Mouse (Mus musculus): ENCODE measurements around the gene Baiap2. TPM values are rescaled to one million over a fixed set of nuclear protein-coding genes. Genes with fewer than 3 reads are reported as not detected.

The Baiap2 gene
- polyA plus RNA-seq, 1 experiment from 2014 or later = 10.1 TPM

DNA sequence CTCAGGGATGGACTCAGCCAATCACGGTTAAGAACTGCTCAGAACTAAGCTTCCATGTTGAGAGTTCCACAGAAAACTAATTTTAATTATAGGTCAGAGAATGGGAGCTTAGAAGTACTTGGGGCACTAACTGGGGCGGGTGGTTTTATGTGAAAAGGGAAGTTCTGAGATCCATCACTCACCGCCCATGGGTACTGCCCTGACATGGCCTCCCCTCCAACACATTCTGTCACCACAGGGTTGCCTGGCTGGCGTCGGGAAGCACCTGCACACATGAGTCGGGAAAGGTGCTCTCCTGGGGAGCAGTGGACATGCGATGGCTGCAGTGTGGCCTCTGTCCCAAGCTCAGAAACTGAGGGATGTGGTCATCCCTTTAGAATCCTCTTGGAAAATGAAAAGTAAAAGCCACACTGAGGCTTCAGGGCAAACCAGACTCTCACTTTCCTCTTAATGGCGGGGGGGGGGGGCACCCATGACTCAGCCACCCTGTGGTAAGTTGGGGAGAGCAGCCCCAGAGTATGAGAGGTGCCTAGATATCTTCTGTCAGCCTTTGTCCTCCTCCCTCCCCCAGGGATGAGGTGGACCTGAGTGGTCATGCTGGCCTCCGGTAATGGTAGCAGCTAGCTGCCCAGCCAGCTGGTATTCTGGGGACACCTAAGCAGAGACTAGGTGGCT lies 44.3 kb downstream of the Baiap2 start:
- H3K9me3 ChIP-seq (replicated peaks; ENCODE audit: control insufficient read depth, low read length) = no peaks in the 10 kb centered on the region
- H3K27ac ChIP-seq (ENCODE audit: low read length) = no peak overlapping the region
- no peaks in the 10 kb centered on the region for H3K27me3 ChIP-seq (ENCODE audit: control insufficient read depth, insufficient read depth, low read depth, low read length)
- H3K9ac ChIP-seq (ENCODE audit: low read depth, low read length) = no peak overlapping the region
- 43% methylated on average over 9 of the region's 9 CpGs for WGBS (ENCODE audit: insufficient replicate concordance)
- no peak for ATAC-seq (ENCODE audit: low read depth)
- H3K4me2 ChIP-seq (ENCODE audit: low read depth, low read length) = no peak overlapping the region
- no peaks in the 10 kb centered on the region for H3K36me3 ChIP-seq (ENCODE audit: control insufficient read depth, insufficient read depth)
- H3K4me1 ChIP-seq (ENCODE audit: control insufficient read depth, low read depth, low read length) = no peaks in the 10 kb centered on the region; the same call in 1 of the 2 replicates
- H3K4me3 ChIP-seq (ENCODE audit: low read depth, low read length) = no peak overlapping the region

DNA sequence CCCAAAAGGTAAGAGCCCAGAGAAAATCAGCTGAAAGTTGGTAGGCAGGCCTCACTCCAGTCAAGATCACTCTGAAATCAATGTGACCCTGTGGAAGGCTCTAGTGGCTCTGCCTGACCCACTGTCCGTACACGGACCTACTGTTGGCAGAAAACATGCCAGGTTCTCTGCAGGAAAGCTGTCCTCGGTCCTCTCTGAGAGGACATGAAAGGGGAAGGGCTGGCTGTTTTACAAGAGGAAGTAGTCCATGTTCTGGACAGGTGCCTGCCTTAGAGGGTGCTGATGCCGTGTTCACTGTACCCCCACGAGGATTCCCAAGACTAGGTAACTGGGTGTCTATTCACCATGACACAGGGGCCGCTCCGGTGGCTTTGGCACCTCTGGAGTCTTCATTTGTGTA lies 45.3 kb downstream of the Baiap2 start:
- no peak overlapping the region for H3K27ac ChIP-seq (ENCODE audit: low read length)
- WGBS (ENCODE audit: insufficient replicate concordance) = 60% methylated on average over 7 of the region's 7 CpGs
- no peak overlapping the region for H3K4me3 ChIP-seq (ENCODE audit: low read depth, low read length)
- no peaks in the 10 kb centered on the region for H3K9me3 ChIP-seq (replicated peaks; ENCODE audit: control insufficient read depth, low read length)
- no peak overlapping the region for H3K4me2 ChIP-seq (ENCODE audit: low read depth, low read length)
- no peak overlapping the region for H3K9ac ChIP-seq (ENCODE audit: low read depth, low read length)
- H3K4me1 ChIP-seq (ENCODE audit: control insufficient read depth, low read depth, low read length) = no peaks in the 10 kb centered on the region; the same call in 1 of the 2 replicates
- no peaks in the 10 kb centered on the region for H3K27me3 ChIP-seq (ENCODE audit: control insufficient read depth, insufficient read depth, low read depth, low read length)
- ATAC-seq (ENCODE audit: low read depth) = no peak
- no peaks in the 10 kb centered on the region for H3K36me3 ChIP-seq (ENCODE audit: control insufficient read depth, insufficient read depth)

DNA sequence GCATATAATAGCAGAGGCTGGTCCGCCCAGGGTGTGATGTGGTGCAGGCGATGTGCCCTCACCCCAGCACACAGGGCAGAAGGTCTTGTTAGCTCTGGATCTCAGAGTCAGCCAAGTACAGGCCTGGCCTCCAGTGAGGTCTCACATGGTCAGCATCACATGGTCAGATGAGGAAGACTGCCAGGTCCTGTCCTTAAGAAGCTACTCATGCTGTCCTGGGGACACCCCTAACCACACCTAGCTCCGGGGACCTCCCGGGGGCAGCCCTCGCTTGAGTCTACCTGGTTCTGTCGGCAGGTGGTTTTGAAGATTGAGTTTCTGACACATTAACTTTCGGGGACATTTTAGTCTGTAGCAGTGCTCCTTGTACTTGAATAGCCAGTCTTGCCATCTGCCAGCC lies 45.8 kb downstream of the Baiap2 start:
- no peak for ATAC-seq (ENCODE audit: low read depth)
- Histone ChIP-seq H3K9me3 (replicated peaks; ENCODE audit: control insufficient read depth, low read length) (no peaks in the 10 kb centered on the region), H3K4me3 (ENCODE audit: low read depth, low read length) (no peak overlapping the region), H3K27ac (ENCODE audit: low read length) (no peak overlapping the region), H3K36me3 (ENCODE audit: control insufficient read depth, insufficient read depth) (no peaks in the 10 kb centered on the region), H3K27me3 (ENCODE audit: control insufficient read depth, insufficient read depth, low read depth, low read length) (no peaks in the 10 kb centered on the region), H3K4me1 (ENCODE audit: control insufficient read depth, low read depth, low read length) (no peaks in the 10 kb centered on the region; the same call in 1 of the 2 replicates), H3K9ac (ENCODE audit: low read depth, low read length) (no peak overlapping the region), H3K4me2 (ENCODE audit: low read depth, low read length) (no peak overlapping the region)
- 64% methylated on average over 7 of the region's 7 CpGs for WGBS (ENCODE audit: insufficient replicate concordance)

DNA sequence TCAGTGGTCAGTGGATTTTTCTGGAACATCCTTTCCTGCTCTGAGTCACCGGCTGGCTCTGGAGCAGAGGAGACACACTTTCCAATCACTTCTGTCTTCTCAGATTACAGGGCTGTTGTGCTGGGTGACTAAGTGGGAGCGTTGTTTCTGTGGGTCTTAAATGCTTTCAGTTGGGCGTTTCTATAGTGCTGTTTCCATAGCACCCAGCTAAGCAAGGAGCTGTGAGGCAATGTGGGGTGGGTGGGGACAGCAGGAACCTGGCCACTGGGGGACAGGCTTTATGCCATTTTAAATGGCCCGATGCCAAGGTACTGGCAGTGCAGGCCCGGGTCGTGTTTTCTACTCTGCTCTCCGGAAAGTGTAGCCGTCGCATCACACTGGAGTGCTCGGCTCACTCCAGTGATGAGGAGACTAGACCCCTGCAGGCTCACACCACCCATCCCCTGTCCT lies 46.6 kb downstream of the Baiap2 start:
- Histone ChIP-seq H3K4me1 (ENCODE audit: control insufficient read depth, low read depth, low read length) (no peaks in the 10 kb centered on the region; the same call in 1 of the 2 replicates), H3K9ac (ENCODE audit: low read depth, low read length) (no peak overlapping the region), H3K4me3 (ENCODE audit: low read depth, low read length) (no peak overlapping the region), H3K36me3 (ENCODE audit: control insufficient read depth, insufficient read depth) (no peaks in the 10 kb centered on the region), H3K27me3 (ENCODE audit: control insufficient read depth, insufficient read depth, low read depth, low read length) (no peaks in the 10 kb centered on the region), H3K4me2 (ENCODE audit: low read depth, low read length) (no peak overlapping the region), H3K9me3 (replicated peaks; ENCODE audit: control insufficient read depth, low read length) (no peaks in the 10 kb centered on the region), H3K27ac (ENCODE audit: low read length) (no peak overlapping the region)
- ATAC-seq (ENCODE audit: low read depth) = no peak
- WGBS (ENCODE audit: insufficient replicate concordance) = 68% methylated on average over 10 of the region's 10 CpGs

DNA sequence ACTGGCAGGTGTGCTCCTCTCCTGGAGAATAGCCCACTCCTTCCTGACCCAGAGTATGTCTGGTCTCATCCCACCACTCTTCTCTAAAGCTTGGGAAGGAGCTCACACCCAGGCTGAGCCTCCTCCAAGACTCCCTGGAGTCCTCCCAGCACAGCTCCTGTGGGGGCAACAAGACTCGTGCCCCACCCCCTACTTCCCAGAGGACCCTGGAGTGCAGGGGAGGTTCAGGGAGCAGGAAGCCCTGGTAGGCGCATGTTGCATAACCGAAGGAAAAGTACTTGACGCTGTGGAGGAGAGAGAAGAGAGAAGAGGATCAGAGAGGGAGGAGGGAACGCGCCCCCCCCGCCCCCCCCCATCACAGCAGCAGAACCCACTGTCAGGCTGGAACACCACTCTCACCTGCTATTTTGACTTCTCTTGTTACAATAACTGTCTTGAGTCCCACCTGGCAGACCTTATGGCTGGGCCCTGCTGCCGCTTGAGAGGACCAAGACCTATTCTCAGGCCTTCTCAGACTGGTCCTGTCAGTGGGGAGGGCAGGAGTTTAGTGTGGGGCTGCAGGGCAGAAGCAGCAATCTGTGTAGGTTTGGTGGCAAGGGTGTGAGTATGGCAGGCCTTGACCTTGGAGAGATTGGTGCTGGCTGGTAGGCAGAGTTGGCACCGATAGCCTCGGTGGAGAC lies 48.2 kb downstream of the Baiap2 start:
- Histone ChIP-seq H3K4me1 (ENCODE audit: control insufficient read depth, low read depth, low read length) (no peaks in the 10 kb centered on the region; the same call in 1 of the 2 replicates), H3K27me3 (ENCODE audit: control insufficient read depth, insufficient read depth, low read depth, low read length) (no peaks in the 10 kb centered on the region), H3K4me2 (ENCODE audit: low read depth, low read length) (no peak overlapping the region), H3K36me3 (ENCODE audit: control insufficient read depth, insufficient read depth) (no peaks in the 10 kb centered on the region), H3K27ac (ENCODE audit: low read length) (no peak overlapping the region), H3K9me3 (replicated peaks; ENCODE audit: control insufficient read depth, low read length) (no peaks in the 10 kb centered on the region), H3K4me3 (ENCODE audit: low read depth, low read length) (no peak overlapping the region), H3K9ac (ENCODE audit: low read depth, low read length) (no peak overlapping the region)
- ATAC-seq (ENCODE audit: low read depth) = 0 out of 2 replicates have a peak, but pooled peaks have one; percentile 3
- WGBS (ENCODE audit: insufficient replicate concordance) = 50% methylated on average over 10 of the region's 10 CpGs

DNA sequence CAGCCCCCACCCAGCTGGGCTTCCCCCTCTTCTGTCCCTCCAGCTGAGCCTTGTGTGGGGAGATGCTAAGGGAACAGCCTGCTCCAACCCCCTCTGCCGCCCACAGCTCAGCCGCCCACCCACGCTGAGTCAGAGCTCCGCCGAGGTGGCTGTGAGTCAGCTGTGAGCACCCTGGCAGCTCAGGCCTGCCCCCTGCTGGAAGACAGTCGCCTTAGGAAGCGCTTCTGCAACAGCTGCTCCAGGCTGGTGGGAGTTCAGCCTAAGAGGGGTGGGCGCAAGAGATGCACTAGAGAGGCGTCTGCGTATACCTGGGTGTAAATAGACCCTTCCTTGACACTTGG lies 48.7 kb downstream of the Baiap2 start:
- Histone ChIP-seq H3K27me3 (ENCODE audit: control insufficient read depth, insufficient read depth, low read depth, low read length) (no peaks in the 10 kb centered on the region), H3K4me2 (ENCODE audit: low read depth, low read length) (no peak overlapping the region), H3K4me1 (ENCODE audit: control insufficient read depth, low read depth, low read length) (no peaks in the 10 kb centered on the region; the same call in 1 of the 2 replicates), H3K9ac (ENCODE audit: low read depth, low read length) (no peak overlapping the region), H3K9me3 (replicated peaks; ENCODE audit: control insufficient read depth, low read length) (no peaks in the 10 kb centered on the region), H3K27ac (ENCODE audit: low read length) (no peak overlapping the region), H3K4me3 (ENCODE audit: low read depth, low read length) (no peak overlapping the region), H3K36me3 (ENCODE audit: control insufficient read depth, insufficient read depth) (no peaks in the 10 kb centered on the region)
- WGBS (ENCODE audit: insufficient replicate concordance) = 6% methylated on average over 10 of the region's 10 CpGs
- peak; percentile 38; the same call in 1 of the 2 replicates for ATAC-seq (ENCODE audit: low read depth)

DNA sequence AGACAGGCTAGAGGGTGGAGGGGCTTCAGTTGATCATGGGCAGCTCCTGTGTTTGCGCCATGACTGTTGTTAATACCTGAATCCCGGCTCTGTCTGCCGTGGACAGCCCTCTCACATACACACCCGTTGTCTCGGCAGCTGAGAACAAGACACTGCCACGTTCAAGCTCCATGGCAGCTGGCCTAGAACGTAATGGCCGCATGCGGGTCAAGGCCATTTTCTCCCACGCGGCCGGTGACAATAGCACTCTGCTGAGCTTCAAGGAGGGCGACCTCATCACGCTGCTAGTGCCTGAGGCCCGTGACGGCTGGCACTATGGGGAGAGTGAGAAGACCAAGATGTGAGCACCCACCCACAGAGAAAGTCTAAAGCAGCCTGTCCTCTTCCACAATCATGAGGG lies 54.8 kb downstream of the Baiap2 start:
- Histone ChIP-seq H3K36me3 (ENCODE audit: control insufficient read depth, insufficient read depth) (no peaks in the 10 kb centered on the region), H3K4me1 (ENCODE audit: control insufficient read depth, low read depth, low read length) (no peaks in the 10 kb centered on the region), H3K4me2 (ENCODE audit: low read depth, low read length) (no peak overlapping the region), H3K27me3 (ENCODE audit: control insufficient read depth, insufficient read depth, low read depth, low read length) (no peaks in the 10 kb centered on the region), H3K27ac (ENCODE audit: low read length) (no peak overlapping the region), H3K9me3 (replicated peaks; ENCODE audit: control insufficient read depth, low read length) (no peaks in the 10 kb centered on the region), H3K9ac (ENCODE audit: low read depth, low read length) (no peak overlapping the region), H3K4me3 (ENCODE audit: low read depth, low read length) (no peak overlapping the region)
- no peak for ATAC-seq (ENCODE audit: low read depth)
- WGBS (ENCODE audit: insufficient replicate concordance) = 80% methylated on average over 16 of the region's 16 CpGs

DNA sequence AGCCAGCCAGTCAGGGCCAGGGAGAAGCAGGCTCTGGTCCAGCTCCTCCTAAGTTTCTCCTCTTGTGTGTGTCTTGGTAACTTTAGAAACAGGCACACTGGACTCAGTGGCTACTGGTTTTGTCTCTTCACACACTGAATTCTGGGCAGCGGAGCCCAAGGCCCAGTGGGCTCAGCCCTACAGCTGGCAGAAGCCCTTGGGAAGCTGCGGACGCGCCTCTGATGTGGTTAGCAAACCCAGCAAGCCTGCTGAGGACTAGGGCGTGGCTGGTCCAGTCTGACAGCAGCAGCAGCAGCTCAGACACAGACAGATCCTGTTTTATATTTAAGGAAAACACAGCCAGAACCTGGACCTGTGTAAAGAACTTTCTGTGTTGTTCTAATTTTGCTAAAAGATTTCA lies 59.5 kb downstream of the Baiap2 start:
- no peaks in the 10 kb centered on the region for H3K4me1 ChIP-seq (ENCODE audit: control insufficient read depth, low read depth, low read length)
- H3K27ac ChIP-seq (ENCODE audit: low read length) = no peak overlapping the region
- H3K36me3 ChIP-seq (ENCODE audit: control insufficient read depth, insufficient read depth) = no peaks in the 10 kb centered on the region
- WGBS (ENCODE audit: insufficient replicate concordance) = 58% methylated on average over 5 of the region's 5 CpGs
- H3K27me3 ChIP-seq (ENCODE audit: control insufficient read depth, insufficient read depth, low read depth, low read length) = no peaks in the 10 kb centered on the region
- ATAC-seq (ENCODE audit: low read depth) = no peak
- no peaks in the 10 kb centered on the region for H3K9me3 ChIP-seq (replicated peaks; ENCODE audit: control insufficient read depth, low read length)
- no peak overlapping the region for H3K9ac ChIP-seq (ENCODE audit: low read depth, low read length)
- no peak overlapping the region for H3K4me3 ChIP-seq (ENCODE audit: low read depth, low read length)
- H3K4me2 ChIP-seq (ENCODE audit: low read depth, low read length) = no peak overlapping the region

DNA sequence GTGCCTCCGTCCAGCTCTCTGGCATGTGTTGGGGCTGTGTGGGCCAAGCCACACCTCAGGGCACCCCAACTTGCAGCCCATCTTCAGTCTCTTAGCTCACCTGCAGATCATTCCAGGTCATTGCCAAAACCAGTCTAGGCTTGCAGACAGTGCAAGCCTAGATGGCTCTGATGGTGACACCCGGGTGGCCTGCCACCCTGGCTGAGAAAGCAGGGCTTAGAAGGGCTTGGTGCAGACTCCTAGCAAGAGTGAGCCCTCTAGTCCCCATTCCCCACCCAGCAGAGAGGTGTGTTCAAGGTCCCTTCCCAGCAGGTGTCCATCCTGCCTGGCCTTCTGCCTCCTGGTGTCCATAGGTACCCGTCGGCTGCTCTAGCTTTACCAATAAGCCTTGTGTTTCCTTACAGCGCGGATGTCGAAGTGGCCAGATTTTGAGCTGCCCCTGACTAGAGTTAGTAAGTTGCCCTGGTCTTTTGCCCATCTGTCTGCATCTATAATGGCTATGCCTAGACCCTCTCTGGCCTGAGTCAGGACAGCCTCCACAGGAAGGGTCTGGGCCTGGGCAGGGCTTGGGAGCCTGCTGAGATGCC lies 60.2 kb downstream of the Baiap2 start:
- no peaks in the 10 kb centered on the region for H3K36me3 ChIP-seq (ENCODE audit: control insufficient read depth, insufficient read depth)
- H3K4me1 ChIP-seq (ENCODE audit: control insufficient read depth, low read depth, low read length) = no peaks in the 10 kb centered on the region
- H3K9ac ChIP-seq (ENCODE audit: low read depth, low read length) = no peak overlapping the region
- H3K27ac ChIP-seq (ENCODE audit: low read length) = no peak overlapping the region
- H3K4me3 ChIP-seq (ENCODE audit: low read depth, low read length) = no peak overlapping the region
- H3K4me2 ChIP-seq (ENCODE audit: low read depth, low read length) = no peak overlapping the region
- H3K9me3 ChIP-seq (replicated peaks; ENCODE audit: control insufficient read depth, low read length) = no peaks in the 10 kb centered on the region
- no peak for ATAC-seq (ENCODE audit: low read depth)
- H3K27me3 ChIP-seq (ENCODE audit: control insufficient read depth, insufficient read depth, low read depth, low read length) = no peaks in the 10 kb centered on the region
- WGBS (ENCODE audit: insufficient replicate concordance) = 82% methylated on average over 7 of the region's 7 CpGs

All from liver, embryonic 16.5 days (tissue).